Mouse (Mus musculus): ENCODE results near the gene Nr1h4. TPM values are rescaled to one million over a fixed set of nuclear protein-coding genes. Genes with fewer than 3 reads are reported as not detected.

The Nr1h4 gene
- total RNA-seq, 2 experiments from 2014 or later: 0.19 TPM; not detected in 1

DNA sequence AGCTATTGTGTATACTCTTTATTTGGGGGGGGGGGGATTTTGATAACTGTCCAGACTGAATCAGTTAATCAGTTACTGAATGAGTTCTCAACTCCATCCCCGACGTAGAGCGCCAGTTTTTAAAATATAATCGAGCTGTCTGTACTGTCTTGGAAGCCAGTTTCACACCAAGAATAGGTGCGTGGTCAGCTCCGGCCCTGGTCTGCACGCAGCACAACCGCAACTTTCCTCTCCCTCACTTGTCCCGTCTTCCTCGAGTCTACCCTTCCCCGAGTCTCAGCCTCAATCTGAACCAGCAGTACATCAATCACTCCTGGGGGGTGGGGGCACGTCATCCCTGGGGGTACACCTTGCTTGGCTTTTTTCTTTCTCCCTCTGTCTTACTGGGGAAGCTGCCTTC is 98.0 kb downstream of the Nr1h4 start:
- no peak for DNase-seq (ENCODE audit: low spot score)

DNA sequence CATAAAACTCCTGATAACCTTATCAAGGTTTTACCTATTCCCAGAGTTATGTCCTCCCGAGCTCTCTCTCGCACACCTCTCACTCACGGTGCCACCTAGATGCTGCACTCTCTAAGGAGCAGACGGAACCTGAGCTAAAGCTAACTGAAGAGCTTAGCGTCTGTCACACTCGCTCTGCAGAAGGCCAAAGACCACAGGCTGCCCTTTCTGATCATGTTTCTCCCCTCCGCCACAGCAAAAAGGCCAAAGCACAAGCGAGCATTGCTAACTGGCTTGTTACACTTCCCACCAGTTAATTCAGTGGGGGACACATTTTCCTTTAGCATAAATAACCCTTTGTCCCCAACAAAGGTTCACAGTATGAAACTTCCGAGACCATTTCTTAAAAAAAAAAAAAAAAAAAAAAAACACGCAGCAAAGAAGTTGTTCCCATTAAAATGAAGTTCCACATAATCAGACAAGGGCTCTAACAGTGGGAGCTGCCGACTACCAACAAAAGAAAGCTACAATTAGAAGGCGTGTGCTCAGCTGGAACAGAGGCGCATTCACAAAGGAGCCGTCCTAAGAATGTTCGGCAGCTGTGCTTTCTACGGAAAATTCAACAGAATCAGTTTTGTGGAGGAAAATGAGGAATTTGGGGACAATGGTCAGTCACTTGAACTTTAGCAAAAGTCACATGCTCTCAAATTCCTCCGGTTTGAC is 98.7 kb downstream of the Nr1h4 start:
- DNase-seq (ENCODE audit: low spot score): no peak

GRCm38 (mm10) chr10:89432743-89433142 is 100.6 kb downstream of the Nr1h4 start:
- DNase-seq (ENCODE audit: low spot score): no peak

DNA sequence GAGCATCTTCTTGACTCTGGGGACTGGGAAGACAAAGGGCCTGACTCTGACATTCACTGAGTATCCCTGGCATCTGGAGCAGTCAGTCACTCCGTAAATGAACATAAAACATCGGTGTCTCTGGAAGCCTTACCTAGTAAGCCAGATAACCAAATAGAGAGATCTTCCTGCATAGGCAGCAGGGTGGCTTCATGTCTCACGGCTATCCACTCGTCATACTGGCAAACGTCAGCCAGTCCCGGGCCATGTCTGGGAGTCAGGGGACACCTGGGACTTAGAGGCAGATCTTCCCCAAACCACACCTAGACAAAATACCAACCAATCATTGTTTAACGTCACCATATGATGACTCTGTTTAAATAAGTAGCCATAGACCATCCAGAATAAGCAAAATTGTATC is 102.6 kb downstream of the Nr1h4 start:
- no peak for DNase-seq (ENCODE audit: low spot score)

GRCm38 (mm10) chr10:89424800-89425393 is 108.5 kb downstream of the Nr1h4 start:
- no peak for DNase-seq (ENCODE audit: low spot score)

GRCm38 (mm10) chr10:89424217-89424616 is 109.2 kb downstream of the Nr1h4 start:
- no peak for DNase-seq (ENCODE audit: low spot score)

DNA sequence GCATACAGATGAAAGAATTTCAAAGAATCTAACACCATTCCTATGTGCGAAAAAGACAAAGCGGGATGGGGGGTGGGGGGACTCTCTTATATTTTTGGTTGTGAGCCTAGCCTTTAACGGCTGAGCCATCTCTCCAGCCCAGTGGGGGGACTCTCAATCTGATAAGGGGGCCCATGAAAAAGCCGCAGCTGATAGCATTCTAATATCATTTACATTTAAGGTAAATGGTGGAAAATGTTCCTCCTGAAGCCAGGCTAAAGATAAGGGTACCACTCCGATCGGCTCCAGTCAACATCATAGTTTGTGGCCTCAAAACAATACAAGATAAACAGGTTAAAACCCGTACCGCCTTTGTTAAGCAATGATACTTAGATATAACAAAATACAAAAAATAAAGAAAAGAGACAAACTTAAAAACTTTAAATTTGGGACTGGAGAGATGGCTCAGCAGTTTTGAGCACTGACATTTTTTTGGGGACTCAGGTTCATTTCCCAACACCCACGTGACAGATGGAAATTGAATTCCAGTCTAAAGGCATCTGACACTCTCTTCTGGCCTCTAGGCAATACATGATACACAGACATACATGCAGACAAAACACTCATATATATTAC is 110.1 kb downstream of the Nr1h4 start:
- DNase-seq (ENCODE audit: low spot score): no peak

DNA sequence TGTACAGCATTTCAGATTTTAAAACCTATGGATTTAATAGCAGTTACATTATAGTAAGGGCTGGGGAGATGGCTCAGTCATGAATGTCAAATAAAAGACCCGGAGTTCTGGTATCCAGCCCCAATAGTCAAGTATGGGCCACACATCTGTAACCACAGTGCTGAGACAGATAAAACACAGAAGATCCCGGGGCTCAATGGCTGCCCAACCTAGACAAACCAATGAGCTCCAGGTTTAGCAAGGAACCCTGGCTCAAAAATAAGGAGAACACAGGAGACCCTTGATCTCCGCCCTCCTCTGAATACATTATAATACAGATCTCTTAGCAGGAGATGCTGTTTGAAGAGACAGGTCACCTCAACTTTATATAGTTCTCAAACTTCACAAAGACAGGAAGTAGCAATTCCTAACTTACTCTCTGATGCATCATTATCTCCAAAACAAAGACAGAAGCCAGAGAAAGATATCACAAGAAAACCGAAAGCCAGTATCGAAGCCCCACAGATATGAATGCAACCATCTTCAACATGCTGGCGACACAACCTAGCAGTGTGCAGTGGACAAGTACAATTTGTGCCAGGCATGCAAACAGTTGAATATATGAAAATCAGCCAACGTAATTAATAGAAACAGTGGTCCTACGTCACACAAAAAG is 110.8 kb downstream of the Nr1h4 start:
- DNase-seq (ENCODE audit: low spot score): no peak

- DNase-seq (ENCODE audit: low spot score): no peak
These were observed 115.4 kb downstream of the Nr1h4 start for GRCm38 (mm10) chr10:89417966-89418365.

DNA sequence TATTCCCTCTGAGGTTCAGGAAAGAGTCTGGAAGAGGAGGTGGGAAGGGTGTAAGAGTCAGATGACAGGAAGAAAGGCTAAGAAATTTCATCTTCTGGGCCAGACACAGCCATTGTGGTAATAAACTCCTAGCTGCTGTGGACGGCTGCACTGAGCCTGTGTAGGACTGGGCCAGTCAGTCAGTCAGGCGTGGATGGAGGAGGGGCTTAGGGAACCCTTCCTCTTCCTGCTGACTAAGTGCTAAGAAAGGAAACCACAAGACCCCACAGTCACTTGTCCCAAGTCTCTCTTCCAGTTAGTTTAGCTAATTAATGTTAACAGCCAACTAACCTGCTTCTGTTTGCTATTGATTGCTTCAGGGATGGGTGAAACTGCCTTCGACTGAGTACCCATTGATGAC is 117.9 kb downstream of the Nr1h4 start:
- no peak for DNase-seq (ENCODE audit: low spot score)

- DNase-seq (ENCODE audit: low spot score): no peak
These were observed 125.8 kb downstream of the Nr1h4 start for GRCm38 (mm10) chr10:89407551-89407950.

- DNase-seq (ENCODE audit: low spot score): no peak
These were observed 126.5 kb downstream of the Nr1h4 start for GRCm38 (mm10) chr10:89406733-89407484.

DNA sequence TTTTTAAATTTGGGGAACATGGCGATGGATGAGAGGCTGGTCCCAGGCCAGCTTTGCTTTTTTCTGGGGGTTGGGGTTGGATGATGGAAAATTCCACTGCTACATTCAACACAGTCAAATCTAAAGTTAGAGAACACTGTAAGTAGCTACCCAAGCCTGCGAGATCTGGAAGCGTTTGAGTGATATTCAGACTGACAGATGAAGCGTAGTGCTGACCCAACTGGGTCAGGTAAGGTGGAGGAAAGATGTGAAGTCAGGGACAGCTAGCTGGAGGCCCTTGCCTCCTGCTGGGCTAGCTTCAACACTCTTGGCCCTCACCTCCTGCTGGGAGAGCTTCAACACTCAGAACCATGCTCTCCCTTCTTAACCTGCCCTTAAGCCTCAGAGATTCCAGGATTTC is 128.4 kb downstream of the Nr1h4 start:
- no peak for DNase-seq (ENCODE audit: low spot score)

Other genes with a start within 250 kb of the Nr1h4 start
- gene Ano4, start 188.8 kb downstream of the Nr1h4 start, total RNA-seq (2021): under 1 TPM; 0.48 to 0.69 TPM
- 1 to 10 TPM in 1 of 2 experiments, under 1 TPM in 1; 0.88 to 2.0 TPM for gene Gas2l3, start 89.6 kb downstream of the Nr1h4 start, total RNA-seq (2021)
- gene Slc17a8, start 87.7 kb upstream of the Nr1h4 start, total RNA-seq (2021): under 1 TPM in 1 of 2 experiments, not detected in 1; 0.07 TPM
- 10 to 100 TPM; 12.3 to 12.9 TPM for gene Scyl2, start 152.7 kb upstream of the Nr1h4 start, total RNA-seq (2021)
- gene Actr6, start 198.7 kb upstream of the Nr1h4 start, total RNA-seq (2021): 1 to 10 TPM; 5.5 to 7.7 TPM
- gene Uhrf1bp1l, start 211.4 kb upstream of the Nr1h4 start, total RNA-seq (2021): 10 to 100 TPM; 13.2 to 21.6 TPM